Mouse (Mus musculus) liver, postnatal 0 days (tissue): Measurements from ENCODE around the gene Cutc.

Experiments
- CTCF ChIP-seq: sonication (generic); IDR thresholded peaks from 2 replicates; pipeline ENCODE4 v1.5.1; 2016; ENCODE audit warnings: antibody characterized with exemption, low read depth
- EP300 ChIP-seq: IDR thresholded peaks from 2 replicates; pipeline ENCODE4 v1.6.1; 2016; ENCODE audit warnings: antibody characterized with exemption, low read depth, mild to moderate bottlenecking

GRCm38 (mm10) chr19:43750008-43750407 is 2.8 kb upstream of the Cutc start:
- TF ChIP-seq CTCF, result no peak
- TF ChIP-seq EP300, result no peak
